Comparison of ENCODE assay signal across 8 mouse cellular contexts in the genomic region with DNA sequence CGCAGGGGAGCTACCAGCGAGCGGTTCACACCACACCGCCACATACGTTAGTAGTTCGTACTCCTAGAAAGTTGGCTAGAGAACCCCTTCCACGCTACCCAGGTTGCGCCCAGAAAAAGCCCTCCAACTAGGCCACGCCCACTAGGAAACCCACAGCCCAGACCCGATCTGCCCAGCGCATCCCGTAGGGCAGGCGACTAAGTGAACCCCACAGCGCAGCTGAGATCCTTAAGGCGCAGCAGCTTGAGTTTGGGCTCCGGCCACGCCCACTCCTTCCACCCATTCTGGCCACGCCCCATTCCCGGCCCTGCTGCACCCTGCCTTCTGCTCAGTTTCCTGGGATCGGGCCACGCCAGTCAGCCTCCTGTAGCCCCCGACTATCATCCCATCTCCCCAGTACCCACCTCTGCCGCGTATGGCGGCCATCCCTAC. TPM values are rescaled to one million over a fixed set of nuclear protein-coding genes. Genes with fewer than 3 reads are reported as not detected.
DNase-seq lines count a peak whose midpoint lies in the region; ATAC-seq and TF ChIP-seq lines count a peak whose summit lies in the region.

No protein-coding gene starts in this region.

- no peak for TF ChIP-seq CTCF in spleen, adult 2 months (IDR thresholded peaks at IDR 0.05; ENCODE audit: extremely low read depth, insufficient read depth, insufficient read length, insufficient replicate concordance)
- TF ChIP-seq CTCF in testis, adult 2 months (IDR thresholded peaks at IDR 0.05; ENCODE audit: control insufficient read depth, insufficient read depth, insufficient replicate concordance, low read depth, low read length), result no peak

- TF ChIP-seq POLR2A in spleen, adult 2 months (IDR thresholded peaks at IDR 0.05; ENCODE audit: low read depth, low read length), result no peak
- TF ChIP-seq POLR2A in testis, adult 2 months (IDR thresholded peaks at IDR 0.05; ENCODE audit: control insufficient read depth, low read depth, low read length), result no peak; the same call in 1 of the 2 replicates

- no peaks in the 10 kb centered on the region; the same call in 1 of the 2 replicates for H3K27me3 ChIP-seq in spleen, adult 2 months (ENCODE audit: control insufficient read depth, insufficient read depth, low read length)
- H3K27me3 ChIP-seq in heart, embryonic 10.5 days (ENCODE audit: insufficient read depth, poor library complexity, severe bottlenecking), result peaks cover 54% of the 10 kb centered on the region
- H3K27me3 ChIP-seq in kidney, embryonic 14.5 days (ENCODE audit: control insufficient read depth, insufficient read depth, low read length), result peaks cover 18% of the 10 kb centered on the region
- H3K27me3 ChIP-seq in testis, adult 2 months (ENCODE audit: control insufficient read depth, insufficient read depth, low read length), result no peaks in the 10 kb centered on the region

- peaks cover 29% of the 10 kb centered on the region for H3K4me1 ChIP-seq in spleen, adult 2 months (ENCODE audit: control insufficient read depth, insufficient read depth, insufficient read length)
- peaks cover 46% of the 10 kb centered on the region for H3K4me1 ChIP-seq in heart, embryonic 10.5 days
- peaks cover 13% of the 10 kb centered on the region for H3K4me1 ChIP-seq in kidney, embryonic 14.5 days (ENCODE audit: control insufficient read depth, insufficient read depth, low read length)
- peaks cover 38% of the 10 kb centered on the region for H3K4me1 ChIP-seq in testis, adult 2 months (ENCODE audit: control insufficient read depth, insufficient read depth, low read length)

- 0 out of 2 replicates have a peak, but pooled peaks cover 1% of the 10 kb centered on the region for H3K36me3 ChIP-seq in spleen, adult 2 months (ENCODE audit: control insufficient read depth, insufficient read depth, low read length)
- peaks cover 11% of the 10 kb centered on the region for H3K36me3 ChIP-seq in heart, embryonic 10.5 days
- peaks cover 2% of the 10 kb centered on the region; the same call in 1 of the 2 replicates for H3K36me3 ChIP-seq in kidney, embryonic 14.5 days (ENCODE audit: control insufficient read depth, insufficient read depth, low read length)
- H3K36me3 ChIP-seq in testis, adult 2 months (ENCODE audit: control insufficient read depth, insufficient read depth, low read length), result no peaks in the 10 kb centered on the region

- H3K9me3 ChIP-seq in heart, embryonic 10.5 days, result peaks cover 12% of the 10 kb centered on the region
- peaks cover 6% of the 10 kb centered on the region; the same call in 1 of the 2 replicates for H3K9me3 ChIP-seq in kidney, embryonic 14.5 days (ENCODE audit: control insufficient read depth, low read length)

- peak overlapping the region; percentile 58; the same call in 1 of the 2 replicates for H3K4me3 ChIP-seq in spleen, adult 2 months (ENCODE audit: extremely low read depth, insufficient read depth, insufficient read length)
- peak overlapping the region; percentile 64 for H3K4me3 ChIP-seq in heart, embryonic 10.5 days
- peak overlapping the region; percentile 47 for H3K4me3 ChIP-seq in kidney, embryonic 14.5 days (ENCODE audit: low read length)
- H3K4me3 ChIP-seq in testis, adult 2 months (ENCODE audit: control insufficient read depth, low read depth, low read length), result peak overlapping the region; percentile 85

- H3K27ac ChIP-seq in spleen, adult 2 months (ENCODE audit: insufficient read depth, low read length), result 0 out of 2 replicates have a peak overlapping the region, but pooled peaks have one; percentile 17
- H3K27ac ChIP-seq in heart, embryonic 10.5 days, result peak overlapping the region; percentile 87
- peak overlapping the region; percentile 57; the same call in 1 of the 2 replicates for H3K27ac ChIP-seq in kidney, embryonic 14.5 days (ENCODE audit: low read depth, low read length)
- H3K27ac ChIP-seq in testis, adult 2 months (ENCODE audit: control insufficient read depth, insufficient read depth, low read depth, low read length), result no peak overlapping the region; the same call in 1 of the 2 replicates

- peak in 1 of 2 experiments; percentile 50 for DNase-seq in spleen, adult 2 months (ENCODE audit: low read depth in 1 of 2, low spot score in 2 of 2)
- no peak for DNase-seq in spleen, postnatal 14 days (ENCODE audit: low spot score in 2 of 2)
- DNase-seq in embryo, embryonic 10.5 days (ENCODE audit: low spot score), result peak; percentile 53
- DNase-seq in heart, embryonic 10.5 days (ENCODE audit: low spot score), result no peak
- peak; percentile 51 for DNase-seq in lung, postnatal 14 days
- DNase-seq in layer of hippocampus, postnatal 25 days (ENCODE audit: extremely low spot score in 1 of 2, low spot score in 1 of 2), result no peak

- H3K9ac ChIP-seq in kidney, embryonic 14.5 days (ENCODE audit: low read depth, low read length), result peak overlapping the region; percentile 55

- H3K4me2 ChIP-seq in kidney, embryonic 14.5 days (replicated peaks; ENCODE audit: low read depth, low read length), result peak overlapping the region; percentile 97

- peak; percentile 41 for ATAC-seq in kidney, embryonic 14.5 days (ENCODE audit: low FRiP score, low TSS enrichment)

- 5% methylated on average over 25 of the region's 25 CpGs for WGBS in spleen, adult 2 months
- WGBS in heart, embryonic 10.5 days, result 5% methylated on average over 25 of the region's 25 CpGs
- 1% methylated on average over 25 of the region's 25 CpGs for WGBS in kidney, embryonic 14.5 days

RNA-seq across cellular contexts. Expression of a gene that starts 19.0 kb away (rescaled TPM):
- 159 and 216 TPM in 2 replicates for polyA plus RNA-seq in spleen, adult 2 months (2012; rRNA removed)
- 54.4 and 60.5 TPM in 2 replicates for polyA plus RNA-seq in heart, embryonic 10.5 days (2016; fragmentation: Nextera tagmentation; extraction: Ambion mirVana)
- 61.4 and 76.8 TPM in 2 replicates for polyA plus RNA-seq in kidney, embryonic 14.5 days (2014; fragmentation: Nextera tagmentation; extraction: Ambion mirVana)
- 31.0 and 37.4 TPM in 2 replicates for polyA plus RNA-seq in testis, adult 2 months (2012; rRNA removed)
- 10 to 100 TPM; 56.7 to 58.7 TPM for total RNA-seq in layer of hippocampus, postnatal 25 days (2021)

RNA-seq across cellular contexts. Expression of a gene that starts 32.3 kb away (rescaled TPM):
- 115 and 173 TPM in 2 replicates for polyA plus RNA-seq in spleen, adult 2 months (2012; rRNA removed)
- 1.6 and 3.6 TPM in 2 replicates for polyA plus RNA-seq in heart, embryonic 10.5 days (2016; fragmentation: Nextera tagmentation; extraction: Ambion mirVana)
- polyA plus RNA-seq in kidney, embryonic 14.5 days (2014; fragmentation: Nextera tagmentation; extraction: Ambion mirVana), result 2.7 and 3.4 TPM in 2 replicates
- polyA plus RNA-seq in testis, adult 2 months (2012; rRNA removed), result 2.2 and 3.9 TPM in 2 replicates
- total RNA-seq in layer of hippocampus, postnatal 25 days (2021), result 1 to 10 TPM; 2.7 to 4.3 TPM

RNA-seq across cellular contexts. Expression of a gene that starts 37.8 kb away (rescaled TPM):
- 171 and 224 TPM in 2 replicates for polyA plus RNA-seq in spleen, adult 2 months (2012; rRNA removed)
- polyA plus RNA-seq in heart, embryonic 10.5 days (2016; fragmentation: Nextera tagmentation; extraction: Ambion mirVana), result 195 and 228 TPM in 2 replicates
- 283 and 289 TPM in 2 replicates for polyA plus RNA-seq in kidney, embryonic 14.5 days (2014; fragmentation: Nextera tagmentation; extraction: Ambion mirVana)
- 88.4 and 93.6 TPM in 2 replicates for polyA plus RNA-seq in testis, adult 2 months (2012; rRNA removed)
- 10 to 100 TPM; 36.3 to 38.9 TPM for total RNA-seq in layer of hippocampus, postnatal 25 days (2021)

RNA-seq across cellular contexts. Expression of a gene that starts 41.8 kb away (rescaled TPM):
- polyA plus RNA-seq in spleen, adult 2 months (2012; rRNA removed), result 0.47 and 0.54 TPM in 2 replicates
- 0.31 and 0.48 TPM in 2 replicates for polyA plus RNA-seq in heart, embryonic 10.5 days (2016; fragmentation: Nextera tagmentation; extraction: Ambion mirVana)
- polyA plus RNA-seq in kidney, embryonic 14.5 days (2014; fragmentation: Nextera tagmentation; extraction: Ambion mirVana), result 0.50 and 0.53 TPM in 2 replicates
- polyA plus RNA-seq in testis, adult 2 months (2012; rRNA removed), result 0.28 and 0.33 TPM in 2 replicates
- total RNA-seq in layer of hippocampus, postnatal 25 days (2021), result 100 to 1,000 TPM; 235 to 291 TPM

RNA-seq across cellular contexts. Expression of a gene that starts 46.3 kb away (rescaled TPM):
- 62.6 and 81.5 TPM in 2 replicates for polyA plus RNA-seq in spleen, adult 2 months (2012; rRNA removed)
- polyA plus RNA-seq in heart, embryonic 10.5 days (2016; fragmentation: Nextera tagmentation; extraction: Ambion mirVana), result 6.7 and 9.7 TPM in 2 replicates
- polyA plus RNA-seq in kidney, embryonic 14.5 days (2014; fragmentation: Nextera tagmentation; extraction: Ambion mirVana), result 3.0 and 5.2 TPM in 2 replicates
- 6.6 and 8.4 TPM in 2 replicates for polyA plus RNA-seq in testis, adult 2 months (2012; rRNA removed)
- total RNA-seq in layer of hippocampus, postnatal 25 days (2021), result 1 to 10 TPM; 4.9 to 5.6 TPM

Comparison
In these comparisons a context has a peak if more than half of its experiments do, and no peak if none do; other contexts are left out.
1. DNase-seq: peak in embryo, embryonic 10.5 days (single experiment) and lung, postnatal 14 days (single experiment); none in spleen, postnatal 14 days (0 of 2), heart, embryonic 10.5 days (single experiment) and layer of hippocampus, postnatal 25 days (0 of 2).
2. RNA of a gene that starts 32.3 kb away (polyA plus RNA-seq): 115 to 173 TPM in spleen, adult 2 months; 2.2 to 3.9 TPM in testis, adult 2 months, 1.6 to 3.6 TPM in heart, embryonic 10.5 days and 2.7 to 3.4 TPM in kidney, embryonic 14.5 days; every median in the first group is over 10 times any median in the second.
3. Peak in every context shown above with its lines, with median percentiles within 50 percentile points of each other: H3K4me3 ChIP-seq.